Mouse (Mus musculus): ENCODE results near the gene Ern1. TPM values are rescaled to one million over a fixed set of nuclear protein-coding genes. Genes with fewer than 3 reads are reported as not detected.

Gene Ern1
- polyA plus RNA-seq, 1 experiment from 2014 or later, result 2.9 TPM

- 91% methylated on average over 14 of the region's 14 CpGs for WGBS
- peaks cover 19% of the 10 kb centered on the region for H3K36me3 ChIP-seq (ENCODE audit: control insufficient read depth, insufficient read depth, low read length)
- ATAC-seq (no peak), DNase-seq (ENCODE audit: low spot score) (no peak)
- H3K9ac ChIP-seq (ENCODE audit: low read length), result no peak overlapping the region
- no peaks in the 10 kb centered on the region for H3K4me1 ChIP-seq (ENCODE audit: control insufficient read depth, insufficient read depth, low read length)
- no peaks in the 10 kb centered on the region for H3K27me3 ChIP-seq (replicated peaks; ENCODE audit: control insufficient read depth, insufficient read depth, low read length)
- H3K4me2 ChIP-seq (ENCODE audit: low read length), result no peak overlapping the region
- H3K9me3 ChIP-seq (replicated peaks; ENCODE audit: control insufficient read depth, low read length), result no peaks in the 10 kb centered on the region
- H3K27ac ChIP-seq (ENCODE audit: low read depth, low read length), result no peak overlapping the region
- H3K4me3 ChIP-seq (ENCODE audit: low read depth, low read length), result no peak overlapping the region
Observed at GRCm38 (mm10) chr11:106511236-106512005, 23.8 kb upstream of the Ern1 start.

- DNase-seq (ENCODE audit: low spot score), result no peak
- WGBS, result 92% methylated on average over 7 of the region's 7 CpGs
- ATAC-seq, result no peak
- no peak overlapping the region for H3K4me2 ChIP-seq (ENCODE audit: low read length)
- no peak overlapping the region for H3K9ac ChIP-seq (ENCODE audit: low read length)
- no peaks in the 10 kb centered on the region for H3K9me3 ChIP-seq (replicated peaks; ENCODE audit: control insufficient read depth, low read length)
- no peaks in the 10 kb centered on the region for H3K4me1 ChIP-seq (ENCODE audit: control insufficient read depth, insufficient read depth, low read length)
- H3K4me3 ChIP-seq (ENCODE audit: low read depth, low read length), result no peak overlapping the region
- H3K27ac ChIP-seq (ENCODE audit: low read depth, low read length), result no peak overlapping the region
- peaks cover 13% of the 10 kb centered on the region for H3K36me3 ChIP-seq (ENCODE audit: control insufficient read depth, insufficient read depth, low read length)
- no peaks in the 10 kb centered on the region for H3K27me3 ChIP-seq (replicated peaks; ENCODE audit: control insufficient read depth, insufficient read depth, low read length)
Observed at GRCm38 (mm10) chr11:106507638-106508037, 20.0 kb upstream of the Ern1 start.

- no peaks in the 10 kb centered on the region for H3K27me3 ChIP-seq (replicated peaks; ENCODE audit: control insufficient read depth, insufficient read depth, low read length)
- H3K9ac ChIP-seq (ENCODE audit: low read length), result no peak overlapping the region
- H3K27ac ChIP-seq (ENCODE audit: low read depth, low read length), result no peak overlapping the region
- 89% methylated on average over 6 of the region's 6 CpGs for WGBS
- no peak overlapping the region for H3K4me3 ChIP-seq (ENCODE audit: low read depth, low read length)
- H3K4me1 ChIP-seq (ENCODE audit: control insufficient read depth, insufficient read depth, low read length), result no peaks in the 10 kb centered on the region
- no peak overlapping the region for H3K4me2 ChIP-seq (ENCODE audit: low read length)
- no peaks in the 10 kb centered on the region for H3K9me3 ChIP-seq (replicated peaks; ENCODE audit: control insufficient read depth, low read length)
- DNase-seq (ENCODE audit: low spot score), result no peak
- H3K36me3 ChIP-seq (ENCODE audit: control insufficient read depth, insufficient read depth, low read length), result peaks cover 10% of the 10 kb centered on the region
- no peak for ATAC-seq
Observed at GRCm38 (mm10) chr11:106506211-106506610, 18.6 kb upstream of the Ern1 start.

DNA sequence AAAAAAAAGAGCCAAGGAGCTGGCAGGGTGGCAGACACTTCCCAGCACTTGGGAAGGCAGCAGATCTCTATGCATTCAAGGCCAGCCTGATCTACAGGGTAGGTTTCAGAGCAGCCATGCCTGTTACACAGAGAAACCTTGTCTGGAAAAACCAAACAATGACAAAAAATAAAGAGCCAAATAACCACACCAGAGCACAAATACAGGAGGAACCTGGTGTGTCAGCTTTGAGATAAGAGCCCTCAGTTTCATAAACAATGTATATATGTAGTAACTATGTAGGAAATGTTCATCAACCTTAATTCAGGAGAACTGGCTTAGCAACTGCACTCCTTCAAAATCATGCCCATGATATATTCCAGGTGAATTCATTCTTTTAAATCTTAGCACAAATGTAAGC lies 16.5 kb upstream of the Ern1 start:
- Histone ChIP-seq H3K9me3 (replicated peaks; ENCODE audit: control insufficient read depth, low read length) (no peaks in the 10 kb centered on the region), H3K36me3 (ENCODE audit: control insufficient read depth, insufficient read depth, low read length) (peaks cover 3% of the 10 kb centered on the region; the same call in 1 of the 2 replicates), H3K4me1 (ENCODE audit: control insufficient read depth, insufficient read depth, low read length) (no peaks in the 10 kb centered on the region), H3K27ac (ENCODE audit: low read depth, low read length) (no peak overlapping the region), H3K4me2 (ENCODE audit: low read length) (no peak overlapping the region), H3K27me3 (replicated peaks; ENCODE audit: control insufficient read depth, insufficient read depth, low read length) (no peaks in the 10 kb centered on the region), H3K4me3 (ENCODE audit: low read depth, low read length) (no peak overlapping the region), H3K9ac (ENCODE audit: low read length) (no peak overlapping the region)
- no peak for DNase-seq (ENCODE audit: low spot score)
- ATAC-seq, result no peak

- H3K27ac ChIP-seq (ENCODE audit: low read depth, low read length), result no peak overlapping the region
- ATAC-seq, result no peak
- WGBS, result 85% methylated on average over 4 of the region's 4 CpGs
Observed at GRCm38 (mm10) chr11:106503425-106503717, 15.7 kb upstream of the Ern1 start.

GRCm38 (mm10) chr11:106502631-106503424 lies 15.2 kb upstream of the Ern1 start:
- Histone ChIP-seq H3K9me3 (replicated peaks; ENCODE audit: control insufficient read depth, low read length) (no peaks in the 10 kb centered on the region), H3K36me3 (ENCODE audit: control insufficient read depth, insufficient read depth, low read length) (no peaks in the 10 kb centered on the region), H3K4me1 (ENCODE audit: control insufficient read depth, insufficient read depth, low read length) (no peaks in the 10 kb centered on the region), H3K4me3 (ENCODE audit: low read depth, low read length) (no peak overlapping the region), H3K4me2 (ENCODE audit: low read length) (no peak overlapping the region), H3K27me3 (replicated peaks; ENCODE audit: control insufficient read depth, insufficient read depth, low read length) (no peaks in the 10 kb centered on the region), H3K9ac (ENCODE audit: low read length) (no peak overlapping the region), H3K27ac (ENCODE audit: low read depth, low read length) (peak overlapping the region; percentile 50; the same call in 1 of the 2 replicates)
- ATAC-seq (no peak), DNase-seq (ENCODE audit: low spot score) (no peak)
- WGBS, result 53% methylated on average over 13 of the region's 13 CpGs

More at GRCm38 (mm10) chr11:106503425-106503717, 15.7 kb upstream of the Ern1 start:
- no peaks in the 10 kb centered on the region for H3K4me1 ChIP-seq (ENCODE audit: control insufficient read depth, insufficient read depth, low read length)
- no peak overlapping the region for H3K4me2 ChIP-seq (ENCODE audit: low read length)
- H3K9me3 ChIP-seq (replicated peaks; ENCODE audit: control insufficient read depth, low read length), result no peaks in the 10 kb centered on the region
- no peak for DNase-seq (ENCODE audit: low spot score)
- H3K9ac ChIP-seq (ENCODE audit: low read length), result no peak overlapping the region
- no peak overlapping the region for H3K4me3 ChIP-seq (ENCODE audit: low read depth, low read length)
- H3K36me3 ChIP-seq (ENCODE audit: control insufficient read depth, insufficient read depth, low read length), result no peaks in the 10 kb centered on the region
- no peaks in the 10 kb centered on the region for H3K27me3 ChIP-seq (replicated peaks; ENCODE audit: control insufficient read depth, insufficient read depth, low read length)

DNA sequence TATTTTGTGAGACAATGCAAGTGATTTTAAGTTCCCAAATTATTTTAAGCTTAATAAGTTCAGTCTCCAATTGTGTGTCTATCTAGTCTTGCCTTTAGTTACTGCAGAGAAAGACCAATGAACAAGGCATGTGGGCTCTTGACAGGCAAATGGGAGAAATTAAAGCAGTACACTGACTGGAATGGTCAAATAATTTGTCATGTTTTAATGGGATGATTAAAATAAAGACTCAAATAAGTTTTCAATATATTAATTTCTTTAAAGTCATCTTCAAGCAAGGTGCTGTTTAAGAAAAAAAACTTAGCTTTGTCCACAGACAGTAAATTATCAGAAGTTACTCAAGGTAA lies 14.5 kb upstream of the Ern1 start:
- H3K9ac ChIP-seq (ENCODE audit: low read length), result peak overlapping the region; percentile 100; the same call in 1 of the 2 replicates
- ATAC-seq, result no peak
- peak overlapping the region; percentile 91 for H3K4me3 ChIP-seq (ENCODE audit: low read depth, low read length)
- peak overlapping the region; percentile 98; the same call in 1 of the 2 replicates for H3K27ac ChIP-seq (ENCODE audit: low read depth, low read length)
- no peaks in the 10 kb centered on the region for H3K4me1 ChIP-seq (ENCODE audit: control insufficient read depth, insufficient read depth, low read length)
- no peak for DNase-seq (ENCODE audit: low spot score)
- H3K9me3 ChIP-seq (replicated peaks; ENCODE audit: control insufficient read depth, low read length), result no peaks in the 10 kb centered on the region
- H3K27me3 ChIP-seq (replicated peaks; ENCODE audit: control insufficient read depth, insufficient read depth, low read length), result no peaks in the 10 kb centered on the region
- peak overlapping the region; percentile 69 for H3K4me2 ChIP-seq (ENCODE audit: low read length)
- no peaks in the 10 kb centered on the region for H3K36me3 ChIP-seq (ENCODE audit: control insufficient read depth, insufficient read depth, low read length)

DNA sequence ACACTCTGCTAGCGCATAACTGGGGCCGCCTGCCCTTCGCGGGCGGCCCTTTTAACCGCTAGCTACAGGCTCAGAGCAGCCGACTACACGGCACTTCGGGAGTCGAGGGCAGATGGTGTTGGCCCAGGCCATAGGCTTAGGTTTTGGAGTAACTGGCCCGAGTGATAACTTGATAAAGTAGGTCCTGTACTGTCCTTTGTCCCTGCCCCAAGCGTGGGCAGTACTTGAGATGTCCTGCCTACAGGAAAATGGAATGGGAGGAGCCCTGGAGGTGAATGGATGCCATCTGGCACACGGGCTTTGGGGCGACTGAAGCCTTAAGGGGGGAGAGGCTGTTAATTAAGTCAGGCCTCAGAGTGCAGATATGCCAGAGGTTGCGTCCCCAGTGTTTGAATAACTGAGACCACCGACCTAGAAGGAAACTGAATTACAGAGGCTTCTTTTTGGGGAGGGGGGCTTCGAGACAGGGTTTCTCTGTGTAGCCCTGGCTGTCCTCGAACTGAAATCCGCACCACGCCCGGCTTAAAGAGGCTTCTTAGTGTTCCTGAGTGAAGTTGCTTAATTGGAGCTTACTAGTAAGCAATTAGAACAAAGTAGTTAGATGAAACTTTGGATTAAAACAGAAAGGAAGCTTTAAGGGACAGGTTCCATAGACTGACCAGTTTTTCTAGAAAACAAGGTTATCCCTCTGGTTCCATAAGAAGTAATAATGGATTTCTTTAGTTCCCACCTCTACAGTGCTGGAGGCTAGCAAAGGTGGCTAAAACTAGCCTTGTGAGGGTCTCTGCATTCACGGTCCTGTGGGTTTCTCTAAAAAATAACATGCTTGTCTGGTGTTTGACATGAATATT lies 13.9 kb upstream of the Ern1 start:
- under 1% methylated on average over 22 of the region's 22 CpGs for WGBS
- Histone ChIP-seq H3K27ac (ENCODE audit: low read depth, low read length) (peak overlapping the region; percentile 98), H3K9me3 (replicated peaks; ENCODE audit: control insufficient read depth, low read length) (no peaks in the 10 kb centered on the region), H3K4me2 (ENCODE audit: low read length) (peak overlapping the region; percentile 69), H3K9ac (ENCODE audit: low read length) (peak overlapping the region; percentile 100), H3K4me3 (ENCODE audit: low read depth, low read length) (peak overlapping the region; percentile 91), H3K36me3 (ENCODE audit: control insufficient read depth, insufficient read depth, low read length) (no peaks in the 10 kb centered on the region), H3K4me1 (ENCODE audit: control insufficient read depth, insufficient read depth, low read length) (no peaks in the 10 kb centered on the region), H3K27me3 (replicated peaks; ENCODE audit: control insufficient read depth, insufficient read depth, low read length) (no peaks in the 10 kb centered on the region)
- DNase-seq (ENCODE audit: low spot score) (peak; percentile 87), ATAC-seq (peak; percentile 67)

Measured in forebrain, embryonic 14.5 days (tissue).